7 mouse cellular contexts compared by ENCODE assay signal in the genomic region with DNA sequence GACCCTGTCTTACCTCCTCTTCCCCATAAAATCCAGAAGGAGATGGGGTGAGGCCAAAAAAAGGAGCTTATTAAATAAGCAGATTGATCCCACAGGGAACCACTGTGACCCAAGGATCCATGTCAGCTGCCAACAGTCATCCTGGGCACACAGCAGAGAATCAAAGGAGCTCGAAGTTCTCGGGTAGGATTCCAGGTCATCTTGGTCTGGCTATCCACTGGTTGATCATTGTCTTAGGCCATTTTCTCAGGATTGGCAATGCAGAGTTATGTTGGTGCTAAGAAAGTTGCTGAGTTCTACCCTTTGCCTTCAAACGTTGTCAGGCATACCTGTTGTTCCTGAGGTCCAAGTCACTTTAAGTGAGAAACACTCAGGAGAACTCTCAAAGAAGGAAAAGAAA.
"Had no signal": no experiment of that assay in that cellular context is flagged by ENCODE, and none has a peak within 500 bp of the region (broad histone marks: within the 10 kb centered on the region; RNA-seq: fewer than 3 reads in every experiment).

No protein-coding gene starts in this region.

- DNase-seq: lung, adult 2 months; lung, postnatal 14 days; lung, postnatal 36 days; right cerebral cortex, postnatal 14 days; thymus, adult 2 months; thymus, postnatal 25 days; thymus, postnatal 4 days had no signal
